In genomic region chr2:114427426-114428157, GRCm38 (mm10) we compare ENCODE assay signal across 8 mouse cellular contexts.
A peak's percentile ranks its signal among the peaks of the same experiment; 100 is the strongest.
DNase-seq lines count a peak whose midpoint lies in the region; ATAC-seq lines count a peak whose summit lies in the region.

No protein-coding gene starts in this region.

- no peaks in the 10 kb centered on the region for H3K27me3 ChIP-seq in hindbrain, embryonic 16.5 days (replicated peaks; ENCODE audit: control insufficient read depth, insufficient read depth, low read length)
- H3K27me3 ChIP-seq in hindbrain, embryonic 12.5 days: no peaks in the 10 kb centered on the region
- no peaks in the 10 kb centered on the region for H3K27me3 ChIP-seq in heart, embryonic 16.5 days (ENCODE audit: control insufficient read depth, insufficient read depth, low read length)
- no peaks in the 10 kb centered on the region for H3K27me3 ChIP-seq in intestine, embryonic 15.5 days (replicated peaks)

- H3K27ac ChIP-seq in hindbrain, embryonic 16.5 days (ENCODE audit: low read depth, low read length): no peak overlapping the region
- H3K27ac ChIP-seq in hindbrain, embryonic 12.5 days: no peak overlapping the region
- peak overlapping the region; percentile 31; the same call in 1 of the 2 replicates for H3K27ac ChIP-seq in heart, embryonic 16.5 days (ENCODE audit: low read length)
- H3K27ac ChIP-seq in intestine, embryonic 15.5 days: no peak overlapping the region

- no peaks in the 10 kb centered on the region for H3K9me3 ChIP-seq in hindbrain, embryonic 16.5 days (ENCODE audit: control insufficient read depth, low read length)
- no peaks in the 10 kb centered on the region for H3K9me3 ChIP-seq in hindbrain, embryonic 12.5 days (replicated peaks)
- no peaks in the 10 kb centered on the region for H3K9me3 ChIP-seq in heart, embryonic 16.5 days (replicated peaks; ENCODE audit: control insufficient read depth, low read length)
- H3K9me3 ChIP-seq in intestine, embryonic 15.5 days: no peaks in the 10 kb centered on the region

- H3K36me3 ChIP-seq in hindbrain, embryonic 16.5 days (ENCODE audit: control insufficient read depth, insufficient read depth, low read length): no peaks in the 10 kb centered on the region
- no peaks in the 10 kb centered on the region for H3K36me3 ChIP-seq in hindbrain, embryonic 12.5 days
- H3K36me3 ChIP-seq in heart, embryonic 16.5 days (ENCODE audit: control insufficient read depth, insufficient read depth): no peaks in the 10 kb centered on the region
- no peaks in the 10 kb centered on the region for H3K36me3 ChIP-seq in intestine, embryonic 15.5 days

- no peak overlapping the region for H3K9ac ChIP-seq in hindbrain, embryonic 16.5 days (ENCODE audit: low read depth, low read length)
- no peak overlapping the region for H3K9ac ChIP-seq in hindbrain, embryonic 12.5 days
- no peak overlapping the region for H3K9ac ChIP-seq in heart, embryonic 16.5 days (ENCODE audit: low read length)
- H3K9ac ChIP-seq in intestine, embryonic 15.5 days: no peak overlapping the region

- no peak overlapping the region for H3K4me3 ChIP-seq in hindbrain, embryonic 16.5 days (ENCODE audit: low read length)
- no peak overlapping the region for H3K4me3 ChIP-seq in hindbrain, embryonic 12.5 days
- no peak overlapping the region for H3K4me3 ChIP-seq in heart, embryonic 16.5 days (ENCODE audit: low read length)
- H3K4me3 ChIP-seq in intestine, embryonic 15.5 days (replicated peaks): no peak overlapping the region

- 0 out of 2 replicates have a peak, but pooled peaks have one; percentile 45 for ATAC-seq in hindbrain, embryonic 16.5 days
- ATAC-seq in hindbrain, embryonic 12.5 days (ENCODE audit: low FRiP score): no peak
- peak; percentile 32; the same call in 1 of the 2 replicates for ATAC-seq in heart, embryonic 16.5 days (replicated peaks; ENCODE audit: extremely low read depth, insufficient read depth, low FRiP score)
- ATAC-seq in intestine, embryonic 15.5 days: no peak

- H3K4me1 ChIP-seq in hindbrain, embryonic 16.5 days (ENCODE audit: control insufficient read depth, insufficient read depth, low read depth, low read length): no peaks in the 10 kb centered on the region
- H3K4me1 ChIP-seq in hindbrain, embryonic 12.5 days: no peaks in the 10 kb centered on the region
- peaks cover 5% of the 10 kb centered on the region; the same call in 1 of the 2 replicates for H3K4me1 ChIP-seq in heart, embryonic 16.5 days (ENCODE audit: control insufficient read depth, insufficient read depth, low read length)
- H3K4me1 ChIP-seq in intestine, embryonic 15.5 days (replicated peaks): no peaks in the 10 kb centered on the region

- peak; percentile 59 for DNase-seq in adrenal gland, adult 8-10 months
- peak; percentile 87 for DNase-seq in lung, postnatal 10 days
- no peak for DNase-seq in spleen, postnatal 4 days (ENCODE audit: low spot score in 2 of 2)
- DNase-seq in thymus, postnatal 25 days: no peak

- H3K4me2 ChIP-seq in hindbrain, embryonic 16.5 days (ENCODE audit: low read length): no peak overlapping the region
- H3K4me2 ChIP-seq in hindbrain, embryonic 12.5 days (replicated peaks): no peak overlapping the region
- no peak overlapping the region for H3K4me2 ChIP-seq in heart, embryonic 16.5 days (ENCODE audit: low read depth, low read length)
- H3K4me2 ChIP-seq in intestine, embryonic 15.5 days (replicated peaks): no peak overlapping the region

- WGBS in hindbrain, embryonic 16.5 days: 75% methylated on average over 10 of the region's 10 CpGs
- 89% methylated on average over 10 of the region's 10 CpGs for WGBS in hindbrain, embryonic 12.5 days
- 67% methylated on average over 10 of the region's 10 CpGs for WGBS in heart, embryonic 16.5 days
- 70% methylated on average over 10 of the region's 10 CpGs for WGBS in intestine, embryonic 15.5 days

Comparison
In these comparisons a context has a peak if more than half of its experiments do, and no peak if none do; other contexts are left out.
1. ATAC-seq: peak in hindbrain, embryonic 16.5 days (single experiment) and heart, embryonic 16.5 days (single experiment); none in hindbrain, embryonic 12.5 days (single experiment) and intestine, embryonic 15.5 days (single experiment).
2. DNase-seq: peak in adrenal gland, adult 8-10 months (single experiment) and lung, postnatal 10 days (single experiment); none in spleen, postnatal 4 days (0 of 2) and thymus, postnatal 25 days (single experiment).